Mouse (Mus musculus) adrenal gland, adult 18-20 months (tissue): ENCODE measurements around the gene Rab32. TPM values are rescaled to one million over a fixed set of nuclear protein-coding genes. Genes with fewer than 3 reads are reported as not detected.
"Not testable (repeated sequence)": the region's sequence is repeated elsewhere in the genome, so short reads cannot be mapped to it uniquely, and the experiment has no call there.

ENCODE experiments used
- DNase-seq, 2 experiments: peaks; one replicate each; pipeline ENCODE4 v3.0.0; 2021 to 2022; ENCODE audit warnings: low spot score in 2 of 2
- long read RNA-seq, 2 experiments: library from polyadenylated mRNA; stranded (forward); transcript quantifications; one replicate each; pipeline ENCODE4 v2.0.0; 2021
- total RNA-seq, 2 experiments: library from RNA; stranded (reverse); gene quantifications; 1 replicate in 1 of 2; 2 replicates in 1 of 2; pipeline ENCODE4 v1.2.3; 2021

Rab32 gene
- 1 to 10 TPM; 4.9 to 9.7 TPM for total RNA-seq
- long read RNA-seq, experiment 1, transcript Rab32-201 (3 exons, 2,149 nt): major isoform, 13 of 15 reads
- long read RNA-seq, experiment 1, partial matches to known transcripts: 2 of 15 reads
- long read RNA-seq, experiment 1, other reads (novel, unspliced or antisense): 0 of 15 reads
- long read RNA-seq, experiment 2, transcript Rab32-201 (3 exons, 2,149 nt): major isoform, 12 of 15 reads
- long read RNA-seq, experiment 2, partial matches to known transcripts: 3 of 15 reads
- long read RNA-seq, experiment 2, other reads (novel, unspliced or antisense): 0 of 15 reads

- peak; percentile 98 for DNase-seq
These were observed at the start of gene Rab32 for GRCm38 (mm10) chr10:10557570-10558336. Gene Rab32 (minus strand): TSS chr10:10558265.

GRCm38 (mm10) chr10:10600771-10601170 lies 42.7 kb upstream of the Rab32 start:
- DNase-seq: no peak

- DNase-seq: not testable (repeated sequence)
These were observed 39.4 kb upstream of the Rab32 start for GRCm38 (mm10) chr10:10597495-10597894.

GRCm38 (mm10) chr10:10580811-10581210 lies 22.7 kb upstream of the Rab32 start:
- DNase-seq: no peak

DNA sequence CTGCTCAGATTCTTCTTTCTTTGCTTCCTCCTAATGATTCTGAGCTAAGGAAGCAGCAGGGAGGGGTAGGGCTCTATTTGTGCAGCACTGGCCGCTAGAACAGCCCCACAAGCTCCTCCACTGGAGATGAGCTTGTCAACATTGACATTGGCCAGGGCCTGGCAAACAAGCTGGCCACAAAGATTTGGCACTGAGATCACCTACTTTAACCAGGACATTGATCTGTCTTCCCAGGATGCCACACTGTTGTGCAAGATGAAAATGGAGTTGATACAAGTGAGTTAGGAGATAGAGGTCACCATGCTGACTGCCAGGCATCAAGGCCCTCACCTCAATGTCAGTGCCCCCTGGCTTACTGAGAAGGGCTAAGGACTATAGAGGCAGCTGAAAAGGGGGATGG lies 21.8 kb upstream of the Rab32 start:
- DNase-seq: no peak

GRCm38 (mm10) chr10:10558337-10558711 lies 259 bp upstream of the Rab32 start:
- no peak for DNase-seq

DNA sequence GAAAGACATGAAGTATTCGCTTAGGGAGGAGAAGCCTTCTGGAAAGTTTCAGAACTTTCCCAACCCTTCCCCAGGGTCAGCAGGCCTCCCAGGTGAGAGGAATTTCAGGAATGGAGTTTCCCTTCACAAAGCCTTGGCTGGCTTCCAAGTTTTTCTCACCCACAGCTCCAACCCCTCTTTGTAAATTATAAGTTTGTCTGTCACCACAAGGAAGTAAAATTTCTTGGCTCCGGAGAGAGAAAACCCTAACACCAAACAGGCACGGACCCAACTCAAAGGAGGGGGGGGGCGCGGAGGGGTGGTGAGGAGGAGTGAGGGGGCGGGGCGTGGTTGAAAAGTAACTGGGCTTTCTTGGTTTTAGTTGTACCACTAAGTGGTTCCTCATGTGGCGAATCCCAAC lies 980 bp downstream of the Rab32 start:
- DNase-seq: peak; percentile 10 to 19

DNA sequence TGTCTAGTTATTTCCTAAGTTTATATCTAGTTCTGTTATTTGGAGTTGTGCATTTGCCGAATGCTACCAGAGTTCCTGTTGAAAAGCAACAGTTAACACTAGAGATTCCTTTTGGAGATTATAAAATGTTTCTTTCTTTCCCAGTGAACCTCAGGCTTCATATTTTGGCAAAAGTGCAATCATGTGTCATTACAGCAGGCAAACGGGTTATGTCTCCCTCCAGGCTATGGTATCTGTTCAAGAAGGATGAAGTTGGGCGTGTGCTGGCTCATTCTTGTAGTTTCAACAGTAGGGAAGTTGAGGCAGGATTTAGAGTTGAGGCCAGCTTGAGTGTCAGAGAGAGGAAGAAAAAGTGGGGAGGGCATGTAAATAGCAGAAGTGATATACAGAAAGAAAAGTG lies 2.4 kb downstream of the Rab32 start:
- DNase-seq: no peak

DNA sequence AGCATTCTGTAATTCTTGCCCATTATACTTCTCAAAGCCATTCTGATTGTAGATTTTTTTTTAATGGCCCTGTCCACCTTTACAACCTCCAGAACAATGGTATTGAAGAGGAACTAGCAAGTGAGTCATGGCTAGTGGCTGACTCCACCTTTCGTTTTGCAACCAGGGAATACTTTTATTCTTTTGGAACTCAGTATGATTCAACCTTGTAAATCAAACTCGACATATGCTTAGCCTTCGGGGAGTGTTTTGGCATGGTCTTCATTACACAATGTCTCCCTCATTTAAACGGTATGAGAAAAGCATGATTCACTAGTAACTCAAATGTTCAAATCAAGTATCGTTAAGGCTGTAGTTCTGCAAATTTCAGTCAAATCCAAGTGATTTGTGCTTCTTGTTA lies 2.8 kb downstream of the Rab32 start:
- no peak for DNase-seq

DNA sequence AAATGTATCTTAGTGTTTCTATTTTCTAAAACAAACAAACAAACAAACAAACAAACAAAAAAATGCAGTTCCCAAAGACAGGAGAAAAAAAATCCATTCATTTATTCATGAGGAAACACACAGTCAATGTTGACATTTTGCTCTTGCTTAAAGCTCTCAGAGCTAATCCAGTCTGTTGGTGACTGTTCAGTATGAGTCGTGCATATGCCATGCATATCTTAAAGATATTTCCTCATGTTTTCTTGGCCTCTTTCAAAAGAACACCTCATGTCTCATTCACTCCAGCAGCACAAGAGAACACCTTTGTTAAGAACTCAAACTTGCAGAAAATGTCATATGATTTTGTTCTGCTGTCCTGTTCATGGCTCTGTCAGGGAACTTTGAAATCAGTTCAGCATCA lies 7.9 kb downstream of the Rab32 start:
- DNase-seq: no peak

GRCm38 (mm10) chr10:10546623-10547022 lies 11.4 kb downstream of the Rab32 start:
- DNase-seq: no peak

GRCm38 (mm10) chr10:10544955-10545354 lies 13.1 kb downstream of the Rab32 start:
- DNase-seq: no peak

Other genes starting within 250 kb of the Rab32 start
- 1 to 10 TPM in 1 of 2 experiments, under 1 TPM in 1; 0.80 to 1.1 TPM for gene Adgb, start 85.9 kb downstream of the Rab32 start, total RNA-seq
- gene Gm10944, start 123.1 kb upstream of the Rab32 start, total RNA-seq: not detected